Mouse (Mus musculus) midbrain, embryonic 14.5 days (tissue): Measurements from ENCODE around the gene Clba1. TPM values are rescaled to one million over a fixed set of nuclear protein-coding genes. Genes with fewer than 3 reads are reported as not detected.
A peak's percentile ranks its signal among the peaks of the same experiment; 100 is the strongest.

Experiments used
- ATAC-seq: fragments of 200-750 bp; cut with Nextera tagmentation; 2 replicates; pipeline ENCODE4 v1.8.0; 2017; ENCODE audit warnings: moderate number of reproducible peaks, moderate library complexity; ENCODE audit not compliant: low FRiP score, low TSS enrichment
- DNase-seq: peaks from one replicate; pipeline ENCODE4 v3.0.0-alpha.2; 2015
- H3K27ac ChIP-seq: fragments of 300-500 bp; sonication (generic); replicated peaks from 2 replicates; pipeline ENCODE4 v1.5.1; 2014; ENCODE audit warnings: mild to moderate bottlenecking, low read depth, low read length, moderate library complexity
- H3K27me3 ChIP-seq: fragments of 300-500 bp; sonication (generic); 2 replicates; pipeline ENCODE4 v1.6.1; 2014; ENCODE audit warnings: low read length, control low read depth, mixed read lengths; ENCODE audit not compliant: control insufficient read depth, insufficient read depth
- H3K36me3 ChIP-seq: fragments of 300-500 bp; sonication (generic); 2 replicates; pipeline ENCODE4 v1.6.1; 2014; ENCODE audit warnings: low read length, control low read depth; ENCODE audit not compliant: control insufficient read depth, insufficient read depth
- H3K4me1 ChIP-seq: fragments of 300-500 bp; sonication (generic); 2 replicates; pipeline ENCODE4 v1.6.1; 2014; ENCODE audit warnings: mild to moderate bottlenecking, antibody characterized with exemption, low read length, control low read depth; ENCODE audit not compliant: control insufficient read depth, insufficient read depth
- H3K4me2 ChIP-seq: fragments of 300-500 bp; sonication (generic); 2 replicates; pipeline ENCODE4 v1.6.1; 2014; ENCODE audit warnings: mild to moderate bottlenecking, low read length, moderate library complexity
- H3K4me3 ChIP-seq: fragments of 300-500 bp; sonication (generic); replicated peaks from 2 replicates; pipeline ENCODE4 v1.5.1; 2014; ENCODE audit warnings: low read depth, low read length
- H3K9ac ChIP-seq: fragments of 300-500 bp; sonication (generic); replicated peaks from 2 replicates; pipeline ENCODE4 v1.6.1; 2014; ENCODE audit warnings: mild to moderate bottlenecking, low read length, moderate library complexity
- H3K9me3 ChIP-seq: fragments of 300-500 bp; sonication (generic); 2 replicates; pipeline ENCODE4 v1.6.1; 2016; ENCODE audit warnings: low read length, control low read depth, mixed read lengths; ENCODE audit not compliant: control insufficient read depth
- WGBS: fragments of 180-500 bp; shearing (Covaris S2); extraction: QIAGEN DNeasy Blood & Tissue Kit; methylation state at CpG from one replicate; pipeline ENCODE4 v1.1.7; 2014; 5-methylcytosine and 5-hydroxymethylcytosine counted together
- polyA plus RNA-seq: library from polyadenylated mRNA; unstranded; fragments of >200 nt; fragmentation: Nextera tagmentation; extraction: Ambion mirVana; gene quantifications from 2 replicates; pipeline ENCODE4 v1.2.1, GENCODE M21; 2014

The Clba1 gene
- polyA plus RNA-seq, 1 experiment from 2014 or later, result 21.4 TPM

DNA sequence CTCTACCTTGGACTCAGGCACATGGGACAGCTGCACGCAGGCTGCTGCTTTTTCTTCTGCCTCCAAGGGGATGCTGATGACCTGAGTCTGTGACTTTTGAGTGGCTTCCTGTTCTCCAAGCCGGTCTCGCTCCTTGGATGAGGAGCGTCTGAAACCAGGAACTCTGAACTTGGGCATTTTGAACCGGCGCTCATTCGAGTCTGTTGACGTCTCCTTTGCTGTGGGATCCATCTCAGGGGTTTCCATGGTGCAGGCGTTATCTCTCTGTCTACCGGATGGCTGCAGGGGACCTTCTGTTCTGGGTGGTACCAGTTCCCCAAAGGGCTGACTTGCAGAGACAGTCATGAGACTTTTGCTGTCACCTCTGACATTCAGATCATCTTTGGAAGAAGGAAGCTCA is 34.3 kb upstream of the Clba1 start:
- H3K27ac ChIP-seq, result no peak overlapping the region
- no peak overlapping the region for H3K4me3 ChIP-seq
- DNase-seq, result no peak
- no peaks in the 10 kb centered on the region for H3K27me3 ChIP-seq
- no peaks in the 10 kb centered on the region for H3K36me3 ChIP-seq
- H3K4me1 ChIP-seq, result no peaks in the 10 kb centered on the region
- no peaks in the 10 kb centered on the region for H3K9me3 ChIP-seq
- no peak overlapping the region for H3K4me2 ChIP-seq
- ATAC-seq, result no peak
- whole genome bisulfite sequencing, result 96% methylated on average over 10 of the region's 10 CpGs
- no peak overlapping the region for H3K9ac ChIP-seq

DNA sequence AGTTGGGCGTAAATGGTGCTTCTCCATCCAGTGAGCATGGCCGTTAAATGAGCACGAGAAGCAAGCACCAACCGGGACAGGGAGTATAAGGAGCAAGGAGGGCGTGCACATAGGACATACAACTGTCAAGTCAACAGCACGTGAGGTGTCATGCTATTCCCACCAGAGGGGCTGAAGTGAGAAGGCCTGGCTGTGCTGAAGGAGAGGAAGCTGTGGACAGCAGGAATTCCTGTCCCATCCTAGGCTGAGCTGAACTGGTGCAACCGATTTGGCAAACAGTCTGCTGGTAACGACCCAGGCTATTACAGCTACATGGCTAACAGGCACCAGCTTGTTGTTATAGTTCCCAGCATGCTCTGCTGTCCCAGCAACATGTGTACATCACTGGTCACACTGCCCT is 17.7 kb upstream of the Clba1 start:
- no peak overlapping the region for H3K4me2 ChIP-seq
- H3K9me3 ChIP-seq, result no peaks in the 10 kb centered on the region
- ATAC-seq (no peak), DNase-seq (no peak)
- no peak overlapping the region for H3K9ac ChIP-seq
- no peak overlapping the region for H3K27ac ChIP-seq
- H3K4me1 ChIP-seq, result no peaks in the 10 kb centered on the region
- no peaks in the 10 kb centered on the region for H3K27me3 ChIP-seq
- WGBS, result 79% methylated on average over 8 of the region's 8 CpGs
- H3K36me3 ChIP-seq, result no peaks in the 10 kb centered on the region
- H3K4me3 ChIP-seq, result no peak overlapping the region

DNA sequence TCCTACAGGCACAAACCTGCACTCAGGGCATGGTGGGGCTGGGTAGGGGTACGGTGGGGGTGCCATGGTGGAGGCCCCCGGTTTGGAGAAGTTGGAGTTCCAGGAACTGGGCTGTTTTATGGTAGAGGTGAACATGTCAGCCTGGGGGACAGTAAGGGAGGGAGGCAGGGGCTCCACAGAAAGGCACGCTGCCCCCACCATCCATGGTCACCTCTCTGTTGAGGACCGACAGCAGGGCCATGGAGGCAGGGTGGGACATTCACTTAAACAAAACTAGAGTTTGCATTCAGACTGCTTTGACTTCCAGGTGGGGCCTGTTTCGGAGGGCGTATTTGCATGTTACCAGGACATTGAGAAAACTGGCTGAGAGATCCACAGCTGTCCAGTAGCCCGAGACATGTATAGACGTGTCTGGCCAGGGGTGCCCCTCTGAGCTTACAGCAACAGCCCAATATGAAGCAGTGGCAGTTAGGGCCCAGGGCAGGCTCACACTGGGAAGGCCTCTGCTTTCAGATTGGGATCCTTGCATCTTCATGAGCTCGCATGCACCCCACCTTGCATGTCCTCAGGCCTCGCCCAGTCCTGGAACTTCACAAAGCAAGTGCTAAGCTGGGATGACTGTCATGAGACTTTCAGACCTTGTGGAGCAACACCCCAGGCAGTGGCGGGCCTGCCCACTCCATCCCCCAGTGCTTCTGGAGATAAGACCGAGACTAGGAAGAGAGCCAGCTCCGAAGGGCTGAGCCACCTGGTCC is 15.0 kb upstream of the Clba1 start:
- Histone ChIP-seq H3K36me3 (no peaks in the 10 kb centered on the region), H3K9me3 (no peaks in the 10 kb centered on the region), H3K27ac (no peak overlapping the region), H3K4me2 (no peak overlapping the region), H3K4me1 (no peaks in the 10 kb centered on the region), H3K9ac (no peak overlapping the region), H3K27me3 (no peaks in the 10 kb centered on the region), H3K4me3 (no peak overlapping the region)
- ATAC-seq (no peak), DNase-seq (peak; percentile 18)
- 76% methylated on average over 13 of the region's 13 CpGs for WGBS

DNA sequence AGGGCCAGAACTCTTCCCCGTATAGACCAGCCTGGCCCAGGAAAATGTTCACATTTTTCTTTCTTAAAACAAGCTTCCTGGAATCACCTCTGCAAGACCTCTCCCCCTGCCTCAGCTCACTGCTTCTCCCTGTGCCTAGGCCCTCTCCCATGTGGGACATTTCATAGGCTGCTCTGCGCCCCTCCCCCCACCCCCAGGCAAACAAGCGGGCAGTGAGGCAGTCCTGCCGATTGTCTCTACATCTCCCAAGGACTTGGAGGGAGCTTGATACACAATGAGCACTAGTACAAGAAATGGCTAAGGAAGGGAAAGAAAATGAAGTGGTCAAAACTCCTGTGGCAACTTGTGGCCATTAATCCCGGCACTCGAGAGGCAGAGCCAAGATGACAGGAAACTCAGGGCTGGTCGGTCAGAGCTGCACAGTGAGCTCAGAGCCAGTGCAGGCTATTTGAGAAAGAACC is 14.4 kb upstream of the Clba1 start:
- DNase-seq (no peak), ATAC-seq (no peak)
- Histone ChIP-seq H3K9me3 (no peaks in the 10 kb centered on the region), H3K27ac (no peak overlapping the region), H3K36me3 (no peaks in the 10 kb centered on the region), H3K9ac (no peak overlapping the region), H3K4me2 (no peak overlapping the region), H3K27me3 (no peaks in the 10 kb centered on the region), H3K4me1 (no peaks in the 10 kb centered on the region), H3K4me3 (no peak overlapping the region)
- 29% methylated on average over 7 of the region's 7 CpGs for WGBS

DNA sequence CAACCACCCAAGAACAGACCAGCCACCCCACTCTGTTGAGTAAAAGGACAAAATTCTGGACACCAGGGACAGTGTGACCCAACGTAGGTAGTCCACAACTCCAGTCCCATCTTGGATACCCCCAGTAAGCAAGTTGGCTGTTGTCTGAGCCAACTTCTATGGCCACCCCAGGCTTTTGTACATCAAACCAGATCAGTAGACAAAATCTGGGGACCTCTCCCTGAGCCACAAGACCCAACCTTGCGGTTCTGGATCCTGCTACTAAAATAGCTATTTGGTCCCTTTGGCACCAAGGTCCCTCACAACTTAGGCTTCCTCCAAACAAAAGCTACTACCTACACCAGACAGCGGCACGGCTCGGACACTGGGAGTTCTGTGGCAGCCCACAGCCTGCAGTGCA is 13.7 kb upstream of the Clba1 start:
- ATAC-seq, result no peak

DNA sequence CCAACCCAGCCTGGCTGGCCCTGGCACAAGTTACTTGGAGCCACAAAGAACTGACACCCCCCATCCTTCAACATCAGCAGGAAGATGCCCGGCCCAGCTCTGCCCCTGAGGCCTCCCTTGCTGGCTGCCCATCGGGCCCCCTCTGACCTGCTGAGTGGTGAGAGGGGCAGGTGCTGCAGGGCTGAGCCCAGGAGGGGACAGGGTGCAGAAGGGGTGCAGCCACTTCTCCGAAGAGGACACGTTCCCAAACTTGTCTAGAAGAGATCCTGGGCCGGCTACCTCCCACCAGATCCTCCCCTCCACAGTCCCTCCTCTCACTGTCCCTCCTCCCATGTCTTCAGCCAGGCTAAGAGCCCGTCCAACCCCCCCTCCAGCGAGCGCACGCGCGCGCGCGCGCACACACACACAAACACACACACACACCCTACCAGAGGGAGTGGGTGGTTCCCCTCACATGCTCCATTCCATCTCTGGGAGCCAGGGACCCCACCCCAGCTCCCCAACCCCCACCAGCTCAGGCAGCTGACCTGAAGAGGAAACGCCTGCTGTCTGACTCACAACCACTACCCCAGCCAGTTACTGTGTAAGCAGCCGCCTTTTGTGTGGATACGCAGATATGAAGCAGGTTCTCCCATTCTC is 13.2 kb upstream of the Clba1 start:
- WGBS, result 66% methylated on average over 18 of the region's 18 CpGs
- Histone ChIP-seq H3K4me2 (no peak overlapping the region), H3K36me3 (no peaks in the 10 kb centered on the region), H3K9me3 (no peaks in the 10 kb centered on the region), H3K27ac (no peak overlapping the region), H3K4me1 (no peaks in the 10 kb centered on the region), H3K9ac (no peak overlapping the region), H3K27me3 (peaks cover 2% of the 10 kb centered on the region), H3K4me3 (no peak overlapping the region)
- DNase-seq (no peak), ATAC-seq (no peak)

More for the DNA sequence above, 13.7 kb upstream of the Clba1 start:
- no peaks in the 10 kb centered on the region for H3K4me1 ChIP-seq
- WGBS, result 84% methylated on average over 5 of the region's 5 CpGs
- DNase-seq, result no peak
- no peak overlapping the region for H3K4me3 ChIP-seq
- no peak overlapping the region for H3K27ac ChIP-seq
- H3K27me3 ChIP-seq, result no peaks in the 10 kb centered on the region; the same call in 1 of the 2 replicates
- no peaks in the 10 kb centered on the region for H3K9me3 ChIP-seq
- no peaks in the 10 kb centered on the region for H3K36me3 ChIP-seq
- H3K9ac ChIP-seq, result no peak overlapping the region
- H3K4me2 ChIP-seq, result no peak overlapping the region

DNA sequence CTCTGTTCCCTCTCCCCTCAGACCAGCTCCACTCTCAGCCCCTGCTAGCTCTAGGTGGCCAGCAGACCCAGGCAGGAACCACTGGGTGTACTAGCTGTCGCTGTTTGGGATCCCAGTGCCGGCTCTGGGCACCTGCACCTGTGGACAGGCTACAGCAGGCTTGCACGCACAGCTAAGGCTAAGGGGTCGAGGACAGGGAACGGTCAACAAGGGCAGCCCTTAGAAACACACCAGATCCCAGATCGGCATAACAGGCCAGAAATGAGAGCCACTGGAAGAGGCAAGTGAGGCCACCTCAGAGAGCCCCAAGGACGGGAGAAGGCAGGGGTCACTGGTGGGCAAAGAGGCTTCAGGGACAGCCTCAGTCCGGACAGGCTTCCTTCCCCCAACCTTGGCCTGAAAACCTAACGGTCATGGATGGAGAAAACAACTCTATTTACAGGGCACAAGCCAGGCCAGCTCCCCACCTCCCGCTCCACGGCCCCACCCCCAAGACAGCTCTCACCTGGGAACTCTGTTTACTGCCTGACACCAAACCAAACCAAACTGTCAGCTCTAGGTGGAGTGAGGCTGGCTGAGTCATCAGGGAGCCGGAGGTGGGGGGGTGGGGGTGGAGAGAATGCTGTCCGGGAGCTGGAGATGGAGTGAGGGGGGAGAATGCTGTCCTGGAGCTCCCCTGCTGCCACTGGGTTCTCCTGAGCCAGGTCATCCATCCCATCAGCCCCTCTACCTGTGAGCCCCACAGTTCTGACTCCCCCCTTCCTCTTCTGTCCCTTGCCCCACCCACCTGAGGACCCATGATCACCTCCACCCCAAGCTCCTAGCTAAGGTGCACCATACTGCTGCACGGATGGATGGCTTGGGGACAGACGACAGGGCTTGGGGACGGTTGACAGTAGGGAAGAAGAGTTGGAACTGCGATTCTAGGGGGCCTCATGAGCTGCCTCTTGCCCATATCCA is 11.9 kb upstream of the Clba1 start:
- peaks cover 14% of the 10 kb centered on the region for H3K27me3 ChIP-seq

DNA sequence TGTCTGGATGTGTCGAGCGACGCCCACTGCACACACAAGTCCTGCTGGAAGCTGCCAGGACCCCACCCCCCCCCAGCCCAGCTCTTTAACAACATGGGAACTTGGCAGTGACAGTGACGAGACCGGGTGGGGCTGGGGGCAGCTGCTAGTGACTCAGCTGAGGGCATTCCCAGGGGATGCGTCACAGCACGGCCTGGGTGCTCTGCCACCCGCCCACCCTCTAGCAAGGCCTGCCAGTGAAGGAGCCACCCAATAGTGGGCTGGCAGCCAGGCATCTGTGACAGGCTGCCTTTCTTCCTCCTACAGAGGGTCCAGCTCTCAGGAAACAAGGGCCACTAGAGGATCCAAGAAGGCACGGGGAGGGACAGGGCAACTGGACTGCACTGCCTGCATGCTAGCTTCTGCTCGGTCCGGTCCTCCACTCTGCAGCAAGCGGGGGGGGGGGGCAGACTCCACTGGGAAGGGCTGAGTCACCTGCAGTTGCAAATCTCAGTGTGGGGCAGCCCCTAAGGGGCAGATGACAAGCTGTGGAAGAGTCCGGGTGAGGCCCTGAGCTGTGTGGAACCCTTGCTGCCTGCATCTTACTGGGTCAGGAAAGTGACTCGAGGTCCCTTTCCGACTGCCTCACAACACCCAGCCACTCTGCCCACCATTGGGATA is 10.9 kb upstream of the Clba1 start:
- WGBS, result 63% methylated on average over 15 of the region's 15 CpGs
- DNase-seq, result no peak
- no peak for ATAC-seq

More for the DNA sequence above, 11.9 kb upstream of the Clba1 start:
- 55% methylated on average over 17 of the region's 17 CpGs for WGBS
- H3K27ac ChIP-seq, result no peak overlapping the region
- no peak for DNase-seq
- no peak overlapping the region; the same call in 1 of the 2 replicates for H3K9ac ChIP-seq
- H3K9me3 ChIP-seq, result no peaks in the 10 kb centered on the region
- H3K4me1 ChIP-seq, result peaks cover 2% of the 10 kb centered on the region; the same call in 1 of the 2 replicates
- H3K36me3 ChIP-seq, result no peaks in the 10 kb centered on the region
- H3K4me3 ChIP-seq, result no peak overlapping the region
- H3K4me2 ChIP-seq, result no peak overlapping the region
- ATAC-seq, result no peak

More for the DNA sequence above, 10.9 kb upstream of the Clba1 start:
- Histone ChIP-seq H3K27ac (no peak overlapping the region), H3K27me3 (peaks cover 14% of the 10 kb centered on the region), H3K36me3 (no peaks in the 10 kb centered on the region), H3K4me2 (no peak overlapping the region), H3K4me3 (no peak overlapping the region), H3K9ac (no peak overlapping the region), H3K9me3 (no peaks in the 10 kb centered on the region), H3K4me1 (peaks cover 6% of the 10 kb centered on the region; the same call in 1 of the 2 replicates)
